Mouse (Mus musculus) testis, adult 10 weeks (tissue): ENCODE data around the gene Map4k2. TPM values are rescaled to one million over a fixed set of nuclear protein-coding genes. Genes with fewer than 3 reads are reported as not detected.

Experiments used
- polyA plus RNA-seq: library from polyadenylated mRNA; stranded (reverse); fragments of 350-450 nt; fragmentation: Illumina TruSeq; extraction: RNeasy Lipid Tissue Mini Kit (QIAGEN cat#74804); gene quantifications from one replicate; pipeline ENCODE4 v1.2.3, GENCODE M21; 2014; ENCODE audit warnings: low read depth, low replicate concordance

The Map4k2 gene
- 1.3 TPM for polyA plus RNA-seq

DNA sequence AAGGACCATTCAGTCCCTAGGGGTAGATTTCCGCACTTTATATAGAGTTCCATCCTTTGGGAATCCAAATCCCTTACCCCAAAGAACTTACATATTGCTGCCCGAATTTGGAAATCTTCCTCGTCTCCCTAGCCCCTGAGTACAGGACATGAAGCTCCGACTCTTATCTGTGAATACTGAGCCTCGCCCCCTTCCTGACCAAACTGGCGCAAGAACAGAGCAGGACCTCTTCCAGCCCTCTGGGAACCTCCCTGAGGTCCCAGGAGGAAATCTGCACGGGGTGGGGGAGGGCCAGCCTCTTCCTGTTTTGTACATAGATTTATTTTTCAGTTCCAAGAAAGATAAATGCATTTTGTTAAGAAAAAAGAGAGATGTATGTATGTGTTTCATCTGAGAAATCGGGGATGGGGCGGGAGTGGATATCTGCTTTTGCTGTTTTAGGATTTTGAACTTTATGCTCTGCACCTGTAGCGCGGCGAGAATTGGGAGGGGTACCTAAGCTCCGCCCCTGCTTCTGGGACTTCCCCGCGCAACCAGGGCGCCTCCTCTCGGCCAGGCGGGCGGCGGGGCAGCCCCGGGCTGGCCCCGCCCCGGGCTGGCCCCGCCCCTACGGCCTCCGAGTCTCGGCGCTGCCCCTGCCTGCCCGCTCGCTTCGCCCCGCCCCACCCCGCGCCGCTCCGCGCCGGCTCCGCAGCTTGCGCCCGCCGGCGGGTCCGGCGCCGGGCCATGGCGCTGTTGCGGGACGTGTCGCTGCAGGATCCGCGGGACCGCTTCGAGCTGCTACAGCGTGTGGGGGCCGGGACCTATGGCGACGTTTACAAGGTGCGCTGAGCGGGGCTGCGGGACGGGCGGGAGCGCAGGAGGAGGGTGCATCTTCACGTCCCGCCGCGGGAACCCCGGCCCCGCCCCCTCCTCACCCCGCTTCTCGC lies at the start of gene Map4k2:
Gene Map4k2, plus strand, starts transcription at position 612 of the 929 bp plus-strand sequence.

DNA sequence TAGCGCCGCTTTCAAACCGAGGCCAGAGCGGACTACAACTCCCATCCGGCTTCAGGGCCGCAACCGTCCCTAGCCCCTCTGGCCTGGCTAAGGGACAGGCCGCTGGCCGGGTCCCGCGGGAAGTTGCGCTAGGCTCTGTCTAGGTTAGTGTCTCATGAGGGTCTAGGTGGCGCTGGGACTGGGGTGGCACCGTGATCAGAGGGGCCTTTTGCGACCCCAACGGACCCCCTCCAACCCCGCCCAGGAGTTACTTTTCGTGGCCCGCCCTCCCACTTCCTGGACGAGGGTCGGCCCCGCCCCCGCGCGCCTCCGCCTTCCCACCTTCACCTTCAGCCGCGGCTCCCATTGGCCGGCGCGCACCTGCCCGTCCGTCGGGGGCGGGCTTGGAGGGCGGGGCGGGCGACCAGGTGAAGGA lies 34.8 kb upstream of the Map4k2 start, which contains the start of gene Cdc42bpg:
Gene Cdc42bpg, plus strand, starts transcription at position 320 of the 415 bp plus-strand sequence.

DNA sequence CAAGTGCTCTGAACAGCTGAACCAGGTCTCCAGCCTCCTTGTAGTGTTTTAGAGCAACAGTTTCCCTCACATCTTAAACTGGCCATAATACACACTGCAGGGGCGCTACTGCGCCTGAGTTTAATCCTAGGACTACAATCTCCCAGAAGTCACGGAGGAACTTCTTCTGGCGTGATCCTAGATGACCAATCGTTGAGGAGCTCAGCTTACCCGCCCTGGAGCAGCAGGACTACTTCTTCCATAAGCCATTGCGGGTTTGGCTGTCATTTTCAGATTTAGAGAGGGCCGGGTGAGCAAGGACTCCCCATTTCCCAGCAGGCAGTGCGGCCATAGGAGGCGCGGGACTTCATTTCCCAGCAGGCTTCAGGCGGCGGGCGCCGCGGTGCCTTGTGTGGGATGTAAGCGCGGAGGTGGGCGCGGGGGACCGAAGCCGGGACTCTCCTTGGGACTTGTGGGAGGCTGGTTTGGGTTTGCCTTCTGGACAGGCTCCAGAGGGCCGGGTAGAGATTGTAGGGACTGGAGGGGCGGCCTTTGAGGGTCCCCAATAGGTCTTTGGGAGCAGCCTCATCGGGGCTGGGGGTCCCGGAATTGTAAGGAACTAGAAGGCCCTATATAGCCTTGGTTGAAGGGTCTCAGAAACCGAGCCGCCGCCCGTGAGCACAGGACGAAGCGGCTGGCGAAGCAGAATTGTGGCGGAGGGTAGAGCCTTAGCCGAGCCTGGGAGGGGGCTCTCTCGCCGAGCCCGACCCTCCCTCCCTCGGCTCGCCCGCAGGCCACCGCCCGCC lies 6.1 kb upstream of the Map4k2 start, which contains the start of gene Men1:
Gene Men1, plus strand, starts transcription at position 307 of the 785 bp plus-strand sequence.

DNA sequence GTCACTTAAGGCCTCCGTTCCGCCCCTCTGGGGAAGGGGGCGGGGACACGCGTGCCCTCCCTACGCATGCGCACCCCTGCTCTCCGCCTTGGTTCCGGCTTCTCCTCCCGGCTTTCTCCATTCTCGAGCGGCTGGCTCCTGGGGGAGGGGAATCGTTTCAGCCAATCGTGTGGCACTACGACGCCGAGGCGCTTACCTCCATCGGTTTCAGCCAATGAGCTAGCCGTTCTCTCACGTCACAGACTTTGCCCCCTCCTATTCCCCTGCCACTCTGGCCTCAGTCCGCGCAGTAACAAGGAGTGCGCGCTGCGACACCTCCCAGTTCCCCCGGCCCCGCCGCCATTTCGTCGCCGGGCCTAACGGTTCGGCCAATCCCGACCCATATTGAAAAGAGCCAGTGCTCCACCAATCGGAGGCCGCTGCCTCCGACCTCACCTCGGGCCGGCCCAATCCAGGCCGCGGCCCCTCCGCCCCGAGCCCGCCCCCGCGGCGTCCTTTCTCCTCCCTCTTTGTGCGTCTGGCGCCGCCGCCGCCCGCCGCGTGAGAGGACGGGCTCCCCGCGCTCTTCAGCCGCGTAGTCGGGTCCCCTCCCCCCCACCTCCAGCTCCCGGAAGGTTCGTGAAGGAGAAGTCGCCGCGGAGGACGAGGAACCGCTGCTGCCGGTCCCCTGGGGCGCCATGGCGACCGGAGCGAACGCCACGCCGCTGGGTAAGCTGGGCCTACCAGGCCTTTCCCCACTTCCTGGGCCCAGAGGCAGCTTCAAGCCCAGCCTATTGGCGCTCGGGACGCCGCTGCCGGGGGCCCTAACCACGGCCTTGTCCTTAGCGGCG lies 22.7 kb downstream of the Map4k2 start, which contains the start of gene Sf1:
Gene Sf1, plus strand, starts transcription at position 280 of the 830 bp plus-strand sequence.

DNA sequence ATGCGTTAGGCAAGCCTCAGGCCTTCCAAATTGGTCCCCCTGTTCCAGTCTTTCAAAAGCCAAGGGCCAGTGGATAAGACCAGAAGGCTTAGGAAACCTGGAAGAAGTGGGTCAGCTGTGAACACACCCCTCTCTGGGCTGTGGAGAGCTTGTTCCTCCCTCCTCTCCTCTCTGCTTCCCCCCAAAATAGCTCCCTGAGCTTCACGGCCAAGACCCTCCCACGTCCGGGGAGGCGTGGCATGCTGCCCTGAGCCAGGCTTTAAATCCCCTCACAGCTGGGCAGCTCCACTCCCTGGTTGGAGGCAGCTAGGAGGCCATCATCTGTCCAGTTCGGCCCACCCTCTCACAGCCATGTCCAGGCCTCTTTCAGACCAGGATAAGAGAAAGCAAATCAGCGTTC lies 43.2 kb downstream of the Map4k2 start, which contains the start of gene Pygm:
Gene Pygm, plus strand, starts transcription at position 272 of the 400 bp plus-strand sequence.

DNA sequence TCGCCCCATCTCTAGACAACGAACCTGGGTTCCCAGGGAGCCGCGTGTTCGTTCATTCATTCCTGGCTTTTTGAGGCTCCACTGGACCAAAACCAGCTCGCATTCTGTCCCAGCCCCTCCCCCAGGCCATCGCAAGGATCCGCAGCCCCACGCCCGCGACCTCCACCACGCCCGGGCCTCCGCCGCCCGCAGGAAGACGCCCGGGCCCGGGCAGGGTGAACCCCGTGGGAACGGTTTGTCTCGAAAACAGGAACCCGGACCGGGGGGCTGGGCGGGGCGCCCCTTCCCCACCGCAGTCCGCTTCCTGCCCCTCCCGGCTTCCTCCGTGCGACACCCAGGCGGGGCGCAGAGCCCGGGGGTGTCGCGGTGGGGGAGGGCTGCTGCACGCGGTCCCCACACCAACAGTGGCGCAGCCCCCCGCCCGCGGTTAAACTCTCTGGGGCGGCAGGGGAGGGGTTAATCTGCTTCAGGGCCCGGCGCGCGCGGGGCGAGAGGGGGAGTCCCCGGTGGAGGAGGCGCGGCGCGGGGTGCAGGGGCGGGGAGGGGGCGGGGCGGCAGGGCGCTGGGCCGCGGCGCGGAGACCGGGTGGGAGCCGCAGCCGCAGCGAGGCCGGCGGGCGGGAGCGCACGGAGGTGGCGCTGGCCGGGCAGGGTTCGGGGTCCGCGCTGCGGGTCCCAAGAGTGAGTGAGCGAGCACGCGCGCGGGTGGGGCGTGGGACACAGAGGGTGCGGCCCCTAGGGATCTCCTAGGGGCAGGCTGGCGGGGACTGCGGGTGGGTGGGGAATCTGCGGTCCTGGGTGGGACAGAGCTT lies 58.6 kb downstream of the Map4k2 start, which contains the start of gene Rasgrp2:
Gene Rasgrp2, plus strand, starts transcription at position 56 of the 811 bp plus-strand sequence.

Other genes starting within 250 kb of the Map4k2 start
- gene AC131692.1, start 246.7 kb upstream of the Map4k2 start, polyA plus RNA-seq, result 56.3 TPM
- gene Naaladl1, start 235.4 kb upstream of the Map4k2 start, polyA plus RNA-seq, result 0.13 TPM
- 1.2 TPM for gene Sac3d1, start 222.5 kb upstream of the Map4k2 start, polyA plus RNA-seq
- gene Snx15, start 212.8 kb upstream of the Map4k2 start, polyA plus RNA-seq, result 2.1 TPM
- not detected for gene Batf2, start 200.2 kb upstream of the Map4k2 start, polyA plus RNA-seq
- 2.2 TPM for gene Arl2, start 199.6 kb upstream of the Map4k2 start, polyA plus RNA-seq
- gene Majin, start 156.7 kb upstream of the Map4k2 start, polyA plus RNA-seq, result 7.0 TPM
- not detected for gene Gpha2, start 114.8 kb upstream of the Map4k2 start, polyA plus RNA-seq
- 0.45 TPM for gene Ppp2r5b, start 105.3 kb upstream of the Map4k2 start, polyA plus RNA-seq
- 0.41 TPM for gene Atg2a, start 99.5 kb upstream of the Map4k2 start, polyA plus RNA-seq
- 43.3 TPM for gene Ehd1, start 64.4 kb upstream of the Map4k2 start, polyA plus RNA-seq
- 0.49 TPM for gene Cdc42bpg, start 34.7 kb upstream of the Map4k2 start, polyA plus RNA-seq
- 3.6 TPM for gene Men1, start 6.2 kb upstream of the Map4k2 start, polyA plus RNA-seq
- 210 TPM for gene Sf1, start 22.6 kb downstream of the Map4k2 start, polyA plus RNA-seq
- 2.9 TPM for gene Pygm, start 43.3 kb downstream of the Map4k2 start, polyA plus RNA-seq
- 0.99 TPM for gene Rasgrp2, start 58.2 kb downstream of the Map4k2 start, polyA plus RNA-seq
- gene Nrxn2, start 77.6 kb downstream of the Map4k2 start, polyA plus RNA-seq, result 0.08 TPM
- gene Slc22a12, start 201.9 kb downstream of the Map4k2 start, polyA plus RNA-seq, result 0.18 TPM